9 mouse cellular contexts compared by ENCODE assay signal in genomic region chr1:133226928-133227327, GRCm38 (mm10).
DNase-seq lines count a peak whose midpoint lies in the region; ATAC-seq lines count a peak whose summit lies in the region.
"Had no signal": no experiment of that assay in that cellular context is flagged by ENCODE, and none has a peak within 500 bp of the region (broad histone marks: within the 10 kb centered on the region; RNA-seq: fewer than 3 reads in every experiment).

No protein-coding gene starts in this region.

- H3K4me2 ChIP-seq in embryonic facial prominence, embryonic 15.5 days (replicated peaks), result 0 out of 2 replicates have a peak overlapping the region, but pooled peaks have one; percentile 8
- peak overlapping the region; percentile 41 for H3K4me2 ChIP-seq in heart, embryonic 11.5 days
- H3K4me2 ChIP-seq in lung, embryonic 15.5 days, result peak overlapping the region; percentile 9; the same call in 1 of the 2 replicates

- H3K36me3 ChIP-seq in embryonic facial prominence, embryonic 15.5 days, result no peaks in the 10 kb centered on the region
- H3K36me3 ChIP-seq in heart, embryonic 11.5 days (ENCODE audit: control insufficient read depth, insufficient read depth, low read length), result no peaks in the 10 kb centered on the region
- H3K36me3 ChIP-seq in lung, embryonic 15.5 days, result no peaks in the 10 kb centered on the region

- 23% methylated on average over 9 of the region's 9 CpGs for WGBS in embryonic facial prominence, embryonic 15.5 days
- 9% methylated on average over 9 of the region's 9 CpGs for WGBS in heart, embryonic 11.5 days (ENCODE audit: insufficient replicate concordance)
- 23% methylated on average over 9 of the region's 9 CpGs for WGBS in lung, embryonic 15.5 days

- no peaks in the 10 kb centered on the region for H3K27me3 ChIP-seq in embryonic facial prominence, embryonic 15.5 days
- no peaks in the 10 kb centered on the region for H3K27me3 ChIP-seq in heart, embryonic 11.5 days (ENCODE audit: control insufficient read depth, insufficient read depth, low read length)
- no peaks in the 10 kb centered on the region for H3K27me3 ChIP-seq in lung, embryonic 15.5 days

- H3K9ac ChIP-seq in embryonic facial prominence, embryonic 15.5 days, result no peak overlapping the region
- H3K9ac ChIP-seq in heart, embryonic 11.5 days (ENCODE audit: low read depth, low read length), result peak overlapping the region; percentile 66
- no peak overlapping the region for H3K9ac ChIP-seq in lung, embryonic 15.5 days

- H3K9me3 ChIP-seq in embryonic facial prominence, embryonic 15.5 days (replicated peaks), result no peaks in the 10 kb centered on the region
- no peaks in the 10 kb centered on the region for H3K9me3 ChIP-seq in heart, embryonic 11.5 days (replicated peaks; ENCODE audit: control insufficient read depth, low read length)
- no peaks in the 10 kb centered on the region for H3K9me3 ChIP-seq in lung, embryonic 15.5 days

- H3K4me1 ChIP-seq in embryonic facial prominence, embryonic 15.5 days, result peaks cover 54% of the 10 kb centered on the region
- H3K4me1 ChIP-seq in heart, embryonic 11.5 days (ENCODE audit: control insufficient read depth, insufficient read depth, low read length), result peaks cover 46% of the 10 kb centered on the region
- H3K4me1 ChIP-seq in lung, embryonic 15.5 days, result peaks cover 23% of the 10 kb centered on the region

- peak; percentile 64; the same call in 1 of the 2 replicates for ATAC-seq in embryonic facial prominence, embryonic 15.5 days (ENCODE audit: insufficient number of reproducible peaks, low FRiP score, low TSS enrichment, low read depth)
- peak; percentile 70 for ATAC-seq in heart, embryonic 11.5 days (replicated peaks; ENCODE audit: insufficient number of reproducible peaks, low FRiP score, low TSS enrichment)
- peak; percentile 79 for ATAC-seq in lung, embryonic 15.5 days (ENCODE audit: borderline replicate concordance, extremely low read depth, low FRiP score, low TSS enrichment)

- peak overlapping the region; percentile 73 for H3K27ac ChIP-seq in embryonic facial prominence, embryonic 15.5 days (replicated peaks)
- H3K27ac ChIP-seq in heart, embryonic 11.5 days (ENCODE audit: low read depth, low read length), result peak overlapping the region; percentile 89
- peak overlapping the region; percentile 45 for H3K27ac ChIP-seq in lung, embryonic 15.5 days
- H3K27ac ChIP-seq: macrophage had no signal

- H3K4me3 ChIP-seq in embryonic facial prominence, embryonic 15.5 days (replicated peaks), result no peak overlapping the region
- H3K4me3 ChIP-seq in heart, embryonic 11.5 days (ENCODE audit: low read depth, low read length), result no peak overlapping the region
- no peak overlapping the region for H3K4me3 ChIP-seq in lung, embryonic 15.5 days

- peak; percentile 66 for DNase-seq in layer of hippocampus, adult 11-12 months (ENCODE audit: low spot score)
- DNase-seq in layer of hippocampus, adult 9-10 months (ENCODE audit: low spot score), result no peak
- peak; percentile 63 for DNase-seq in kidney, postnatal 10 days
- peak; percentile 40 for DNase-seq in right cerebral cortex, postnatal 14 days
- no peak for DNase-seq in thymus, postnatal 0 days (ENCODE audit: low spot score)

Comparison
In these comparisons a context has a peak if more than half of its experiments do, and no peak if none do; other contexts are left out.
1. DNase-seq: peak in layer of hippocampus, adult 11-12 months (single experiment), kidney, postnatal 10 days (single experiment) and right cerebral cortex, postnatal 14 days (single experiment); none in layer of hippocampus, adult 9-10 months (single experiment) and thymus, postnatal 0 days (single experiment).
2. Peak in every context shown above with its lines, with median percentiles within 50 percentile points of each other: ATAC-seq, H3K27ac ChIP-seq and H3K4me2 ChIP-seq.